Mouse (Mus musculus): Measurements from ENCODE around the gene Ap2a2.
"Not testable (repeated sequence)": the region's sequence is repeated elsewhere in the genome, so short reads cannot be mapped to it uniquely, and the experiment has no call there.

The Ap2a2 gene

DNA sequence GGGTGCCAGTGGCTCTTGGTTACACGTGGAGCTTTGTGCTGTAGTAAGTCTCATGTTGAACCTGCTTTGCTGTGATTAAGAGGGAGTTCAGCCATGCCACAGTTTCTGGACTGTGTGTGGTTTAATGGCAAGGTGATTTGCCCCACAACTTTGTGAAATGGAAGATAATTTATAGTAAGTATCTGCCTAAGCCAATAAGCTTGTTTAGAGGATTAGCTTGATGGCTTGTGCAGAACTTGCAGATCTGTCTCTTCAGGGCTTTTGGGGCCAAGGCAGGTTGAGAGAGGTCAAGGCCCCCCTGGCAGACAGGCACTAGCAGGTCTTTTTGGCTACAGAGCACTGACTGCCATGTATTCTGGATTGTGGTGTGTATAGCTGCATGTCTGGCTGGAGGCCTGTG, 35.0 kb downstream of the Ap2a2 start:
- DNase-seq (ENCODE audit: low read depth), result no peak

DNA sequence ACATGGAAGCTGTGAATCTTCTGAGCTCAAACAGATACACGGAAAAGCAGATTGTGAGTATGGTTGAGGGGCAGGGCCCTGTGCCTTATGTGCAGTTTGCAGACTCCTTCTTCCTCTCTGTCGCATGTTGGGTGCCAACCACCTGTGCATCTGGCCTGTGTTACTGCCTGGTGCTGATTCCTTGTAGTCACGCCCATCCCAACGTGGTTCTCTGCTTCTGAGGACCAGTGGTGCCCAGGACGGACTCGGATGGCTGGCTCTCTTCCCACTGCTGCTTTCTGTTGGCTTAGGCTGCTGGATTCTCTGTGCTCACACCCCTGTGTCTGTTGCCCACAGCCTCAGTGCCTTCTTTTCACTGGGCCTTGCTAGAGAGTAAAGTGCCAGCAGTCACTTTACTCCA, 35.6 kb downstream of the Ap2a2 start:
- no peak for DNase-seq (ENCODE audit: low read depth)

- DNase-seq (ENCODE audit: low read depth), result no peak
These were observed 45.7 kb downstream of the Ap2a2 start for GRCm38 (mm10) chr7:141607717-141608116.

DNA sequence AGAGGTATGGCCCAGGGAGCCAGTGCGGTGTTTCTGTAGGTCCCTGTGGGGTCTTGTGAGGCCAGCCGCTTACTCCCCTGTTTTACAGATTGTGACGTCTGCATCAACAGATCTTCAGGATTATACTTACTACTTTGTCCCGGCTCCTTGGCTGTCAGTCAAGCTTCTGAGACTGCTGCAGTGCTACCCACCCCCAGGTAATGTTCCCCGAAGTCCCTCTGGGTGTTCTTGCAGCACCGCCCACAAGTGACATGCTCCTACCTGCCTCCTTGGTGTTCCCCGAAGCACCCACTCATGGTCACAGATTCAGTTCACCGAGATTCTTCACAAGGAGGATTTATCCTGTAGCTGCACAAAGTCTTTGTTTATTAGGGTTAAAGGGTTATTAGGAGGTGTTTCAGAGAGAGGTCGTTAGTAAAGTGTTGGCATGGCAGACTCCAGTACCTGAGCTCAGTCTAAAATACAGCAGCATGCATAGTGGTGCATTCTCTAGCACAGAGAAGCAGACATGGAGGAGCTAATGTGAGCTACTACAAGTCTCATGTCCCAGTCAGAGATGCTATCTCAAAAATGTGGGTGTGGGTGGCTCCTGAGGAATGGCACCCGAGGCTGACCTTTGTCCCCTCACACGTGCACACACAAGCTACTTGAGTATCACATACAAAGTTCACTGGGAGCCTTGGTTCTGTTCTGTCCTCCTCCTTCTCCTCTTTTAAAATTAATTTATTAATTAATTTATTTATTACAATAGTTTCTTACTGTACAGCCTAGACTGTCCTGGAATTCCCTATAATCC, 47.9 kb downstream of the Ap2a2 start:
- DNase-seq (ENCODE audit: low read depth), result no peak

- DNase-seq (ENCODE audit: low read depth), result no peak
These were observed 49.9 kb downstream of the Ap2a2 start for GRCm38 (mm10) chr7:141611711-141612370.

DNA sequence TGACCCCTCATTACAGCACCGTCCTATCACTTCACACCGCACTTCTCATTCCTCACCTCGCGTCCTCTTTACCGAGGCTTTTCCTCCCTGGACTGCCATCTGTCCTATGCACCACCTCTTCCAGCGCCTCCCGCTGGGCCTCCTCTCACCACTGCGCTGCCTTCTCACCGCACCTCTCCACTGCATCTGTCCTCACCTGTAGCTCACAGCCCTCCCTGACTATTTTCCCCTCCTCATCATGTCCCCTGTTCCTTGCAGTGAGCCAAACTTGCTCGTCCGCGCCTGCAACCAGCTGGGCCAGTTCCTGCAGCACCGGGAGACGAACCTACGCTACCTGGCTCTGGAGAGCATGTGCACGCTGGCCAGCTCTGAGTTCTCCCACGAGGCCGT, 50.4 kb downstream of the Ap2a2 start:
- no peak for DNase-seq (ENCODE audit: low read depth)

DNA sequence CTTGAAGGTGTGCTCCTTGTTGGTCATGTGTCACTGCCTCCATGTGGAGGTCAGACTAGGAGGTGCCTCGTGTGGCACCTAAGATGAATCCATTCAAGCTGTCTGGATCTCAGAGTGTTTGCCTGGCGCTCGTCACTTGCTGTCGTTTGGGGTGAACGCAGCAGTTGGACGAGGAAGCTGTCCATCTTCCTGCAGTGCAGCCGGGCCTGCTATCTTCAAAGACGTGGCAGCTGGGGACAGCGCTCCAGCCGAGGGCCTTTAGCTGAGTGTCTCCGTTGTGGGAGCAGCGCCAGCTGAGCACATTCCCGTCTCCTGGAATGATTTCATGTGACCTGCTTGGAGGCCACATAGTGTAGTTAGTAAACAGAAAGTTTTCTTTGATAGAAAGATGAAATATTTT, 50.8 kb downstream of the Ap2a2 start:
- no peak for DNase-seq (ENCODE audit: low read depth)

DNA sequence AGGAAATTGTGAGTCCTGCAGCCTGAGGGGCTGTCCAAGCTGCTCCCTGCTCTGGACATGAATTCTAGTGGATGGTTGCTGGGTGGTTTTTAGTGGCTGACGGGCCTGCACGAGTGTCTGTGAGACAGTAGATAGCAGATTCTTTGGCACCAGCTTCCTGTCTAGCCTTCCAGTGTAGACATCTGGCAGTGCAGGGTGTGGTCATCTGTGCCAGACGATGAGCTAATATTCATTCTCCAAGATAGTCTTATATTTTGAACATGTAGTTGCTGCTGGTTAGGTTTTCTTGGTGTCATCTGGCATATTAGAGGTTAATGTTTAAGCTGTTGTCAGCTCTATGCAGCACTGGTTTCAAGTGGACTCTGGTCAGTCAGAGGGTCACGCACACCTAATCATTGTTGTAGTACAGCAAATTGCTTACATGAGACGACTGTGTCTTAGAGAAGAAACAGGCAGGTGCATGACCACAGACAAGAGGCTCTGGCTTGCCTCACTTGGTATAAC, 52.4 kb downstream of the Ap2a2 start:
- DNase-seq (ENCODE audit: low read depth), result no peak

- no peak for DNase-seq (ENCODE audit: low read depth)
These were observed 62.2 kb downstream of the Ap2a2 start for GRCm38 (mm10) chr7:141624214-141624613.

GRCm38 (mm10) chr7:141625120-141625810, 63.3 kb downstream of the Ap2a2 start:
- no peak for DNase-seq (ENCODE audit: low read depth)

- no peak for DNase-seq (ENCODE audit: low read depth)
These were observed 66.0 kb downstream of the Ap2a2 start for GRCm38 (mm10) chr7:141628018-141628417.

DNA sequence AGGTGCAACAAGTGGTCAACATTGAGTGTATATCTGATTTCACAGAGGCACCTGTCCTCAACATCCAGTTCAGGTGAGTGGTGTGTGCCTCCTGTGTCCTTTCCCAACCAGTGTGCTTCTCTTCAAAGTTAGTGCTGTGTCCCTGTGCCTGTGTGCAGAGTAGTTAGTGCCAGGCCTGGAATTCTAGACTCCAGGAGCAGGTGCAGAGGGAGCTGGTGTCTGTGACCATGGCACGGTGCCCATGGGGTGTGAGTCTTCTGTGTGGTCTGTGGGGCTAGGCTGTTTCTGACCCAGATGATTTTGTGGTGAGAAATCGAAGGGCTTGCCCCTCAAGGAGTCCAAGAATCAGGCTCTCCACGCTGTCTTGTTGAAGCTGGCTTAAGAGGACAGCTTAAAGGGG, 67.3 kb downstream of the Ap2a2 start:
- DNase-seq (ENCODE audit: low read depth), result no peak

DNA sequence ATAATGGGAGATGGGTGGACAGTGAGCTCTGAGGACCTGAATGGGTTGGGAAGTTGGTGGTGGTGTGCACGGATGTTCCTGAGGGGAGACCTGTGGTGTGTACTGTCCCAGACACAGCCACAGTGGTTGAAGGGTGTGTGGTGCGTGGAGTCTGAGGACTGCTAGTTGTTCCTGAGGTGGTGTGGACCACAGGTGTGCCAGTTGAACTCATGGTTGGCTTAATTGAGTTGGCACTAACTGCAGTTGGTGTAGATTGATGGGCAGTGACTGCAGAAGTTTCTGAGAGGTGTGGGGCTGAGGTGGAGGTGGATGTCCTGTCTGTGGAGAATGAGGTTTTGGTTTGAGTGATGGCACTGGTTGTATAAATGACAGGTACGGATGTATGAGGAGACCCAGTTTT, 76.1 kb downstream of the Ap2a2 start:
- DNase-seq (ENCODE audit: low read depth), result not testable (repeated sequence)

GRCm38 (mm10) chr7:141638513-141639334, 76.8 kb downstream of the Ap2a2 start:
- not testable (repeated sequence) for DNase-seq (ENCODE audit: low read depth)

DNA sequence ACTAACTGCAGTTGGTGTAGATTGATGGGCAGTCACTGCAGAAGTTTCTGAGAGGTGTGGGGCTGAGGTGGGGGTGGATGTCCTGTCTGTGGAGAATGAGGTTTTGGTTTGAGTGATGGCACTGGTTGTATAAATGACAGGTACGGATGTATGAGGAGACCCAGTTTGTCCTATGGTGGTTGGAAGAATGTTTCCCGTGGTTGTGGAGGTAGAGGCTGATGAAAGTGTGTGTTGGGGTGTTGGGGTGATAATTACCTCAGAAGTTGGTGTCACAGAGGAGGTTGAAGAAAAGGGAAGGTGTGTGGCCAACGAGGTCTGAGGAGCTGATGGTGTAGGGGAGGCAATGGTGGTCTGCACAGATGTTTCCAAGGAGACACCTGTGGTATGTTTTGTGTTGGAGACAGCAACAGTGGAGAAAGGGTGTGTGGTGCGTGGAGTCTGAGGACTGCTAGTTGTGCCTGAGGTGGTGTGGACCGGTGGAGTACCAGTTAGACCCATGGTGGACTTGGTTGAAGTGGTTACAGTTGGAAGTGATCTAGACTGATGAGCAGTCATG, 77.4 kb downstream of the Ap2a2 start:
- DNase-seq (ENCODE audit: low read depth), result not testable (repeated sequence)

DNA sequence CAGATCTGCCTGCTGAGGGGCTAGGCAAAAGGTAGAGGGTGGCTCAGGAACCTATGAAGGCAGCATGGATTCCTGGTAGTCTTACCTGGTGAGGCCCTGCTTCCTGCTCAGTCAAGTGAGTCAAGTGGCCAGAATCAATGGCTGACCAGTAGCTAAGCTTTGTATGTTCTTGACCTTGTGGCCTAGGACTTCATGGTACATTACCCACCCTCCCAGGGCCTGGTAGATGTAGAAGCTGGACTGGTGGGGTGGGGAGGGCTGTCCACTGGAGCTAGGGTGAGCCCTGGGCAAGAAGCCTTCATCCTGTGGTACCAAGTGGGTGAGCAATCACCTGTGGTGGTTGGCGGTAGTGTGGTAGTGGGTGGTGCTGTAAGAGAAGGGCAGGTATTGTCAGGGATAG, 80.4 kb downstream of the Ap2a2 start:
- DNase-seq (ENCODE audit: low read depth), result no peak

GRCm38 (mm10) chr7:141643160-141643559, 81.2 kb downstream of the Ap2a2 start:
- DNase-seq (ENCODE audit: low read depth), result peak; percentile 31

GRCm38 (mm10) chr7:141647083-141647482, 85.1 kb downstream of the Ap2a2 start:
- no peak for DNase-seq (ENCODE audit: low read depth)

- no peak for DNase-seq (ENCODE audit: low read depth)
These were observed 85.8 kb downstream of the Ap2a2 start for GRCm38 (mm10) chr7:141647815-141648214.

DNA sequence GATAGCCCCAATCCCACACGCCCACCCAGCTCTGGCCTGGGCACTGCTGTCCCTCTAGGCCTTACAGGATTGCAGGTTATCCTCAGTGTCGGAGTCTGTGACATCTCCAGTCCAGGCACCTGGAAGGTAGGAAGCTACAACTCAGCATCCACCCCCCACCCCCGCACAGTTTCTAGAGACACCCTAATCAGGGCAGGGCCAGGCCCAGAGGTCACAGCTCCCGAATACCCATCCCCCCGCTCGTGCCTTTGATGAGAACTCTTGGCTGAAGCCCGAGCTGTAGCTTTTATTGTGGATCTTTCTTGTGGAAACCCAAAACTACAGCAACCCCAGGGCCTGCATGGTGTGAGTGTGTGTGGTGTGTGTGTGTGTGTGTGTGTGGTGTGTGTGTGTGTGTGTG, 90.2 kb downstream of the Ap2a2 start:
- no peak for DNase-seq (ENCODE audit: low read depth)

DNA sequence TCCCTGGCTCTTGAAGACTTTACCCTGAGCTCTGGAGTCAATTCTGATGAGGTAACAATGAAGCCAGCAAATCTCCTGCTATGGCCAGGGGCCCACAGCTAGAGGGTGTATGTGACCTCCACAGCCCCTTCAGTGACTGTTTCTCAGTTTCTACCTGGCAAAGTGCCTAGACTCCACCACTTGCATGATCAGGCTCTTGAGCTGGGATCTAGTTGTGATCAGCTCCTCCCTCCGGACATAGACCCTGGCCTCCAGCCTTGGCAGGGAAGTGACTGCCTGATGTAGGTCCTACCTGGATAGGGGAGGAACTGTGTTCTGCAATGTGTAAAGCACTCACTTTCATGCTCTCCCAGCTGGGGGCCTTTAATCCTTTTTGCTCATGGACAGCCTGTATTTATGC, 98.4 kb downstream of the Ap2a2 start:
- DNase-seq (ENCODE audit: low read depth), result no peak

DNA sequence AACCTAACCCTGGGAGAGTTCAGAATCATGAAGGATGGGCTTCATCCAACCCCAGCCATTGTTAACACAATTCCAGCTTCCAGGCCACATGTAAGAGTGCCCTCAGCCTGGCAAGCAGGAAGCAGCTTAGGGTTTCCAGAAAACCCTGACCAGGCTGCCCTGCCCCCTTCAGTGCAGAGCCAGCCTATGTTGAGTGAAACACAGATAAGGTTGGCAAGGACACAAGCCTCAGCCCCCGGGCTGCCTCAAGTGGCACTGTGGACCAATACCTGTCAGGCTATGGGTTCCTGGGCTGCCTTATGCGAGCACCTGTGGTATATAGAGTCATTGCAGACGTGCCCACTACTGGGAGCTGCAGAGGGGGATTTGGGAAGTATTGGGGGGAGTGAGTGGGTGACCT, 99.5 kb downstream of the Ap2a2 start:
- DNase-seq (ENCODE audit: low read depth), result no peak

All from naive thymus-derived CD4-positive, alpha-beta T cell, adult 2 months (primary cell).